Mouse (Mus musculus) MEL (cell line): ENCODE data around the gene A630010A05Rik. TPM values are rescaled to one million over a fixed set of nuclear protein-coding genes. Genes with fewer than 3 reads are reported as not detected.
A peak's percentile ranks its signal among the peaks of the same experiment; 100 is the strongest.
"Not testable (repeated sequence)": the region's sequence is repeated elsewhere in the genome, so short reads cannot be mapped to it uniquely, and the experiment has no call there.

Source experiments
- DNase-seq: peaks from one replicate; pipeline ENCODE4 v3.0.0; 2011; ENCODE audit warnings: low read depth, low spot score
- H3K27ac ChIP-seq: 2 replicates; pipeline ENCODE4 v1.5.1; 2012; ENCODE audit warnings: low read depth, mild to moderate bottlenecking, control low read depth, low read length, moderate library complexity; ENCODE audit not compliant: control insufficient read depth
- H3K27me3 ChIP-seq, 2 experiments: fragments of 150-350 bp in 1 of 2; sonication (generic) in 1 of 2; 2 replicates each; pipeline ENCODE4 v1.6.1; 2012; ENCODE audit warnings: low read length in 2 of 2, mild to moderate bottlenecking in 2 of 2, improper control_type of control experiment in 1 of 2, moderate library complexity in 1 of 2; ENCODE audit not compliant: insufficient read depth in 2 of 2, control insufficient read depth in 1 of 2
- H3K36me3 ChIP-seq, 2 experiments: 2 replicates each; pipeline ENCODE4 v1.6.1; 2012 to 2014; ENCODE audit warnings: low read length in 2 of 2, improper control_type of control experiment in 1 of 2, inconsistent platforms in 1 of 2, mild to moderate bottlenecking in 1 of 2; ENCODE audit not compliant: insufficient read depth in 2 of 2, control insufficient read depth in 1 of 2
- H3K4me1 ChIP-seq, 2 experiments: fragments of 150-350 bp in 1 of 2; sonication (generic) in 1 of 2; 2 replicates each; pipeline ENCODE4 v1.6.1; 2012; ENCODE audit warnings: low read length in 2 of 2, improper control_type of control experiment in 1 of 2, mild to moderate bottlenecking in 1 of 2; ENCODE audit not compliant: insufficient read depth in 2 of 2, control insufficient read depth in 1 of 2
- H3K4me3 ChIP-seq, 2 experiments: fragments of 150-350 bp in 1 of 2; sonication (generic) in 1 of 2; 2 replicates each; pipeline ENCODE4 v1.5.1; 2012; ENCODE audit warnings: low read depth in 2 of 2, low read length in 2 of 2, mild to moderate bottlenecking in 2 of 2, moderate library complexity in 2 of 2, control low read depth in 1 of 2, improper control_type of control experiment in 1 of 2; ENCODE audit not compliant: control insufficient read depth in 1 of 2, insufficient read depth in 1 of 2
- H3K79me2 ChIP-seq: 2 replicates; pipeline ENCODE4 v1.6.1; 2012; ENCODE audit warnings: mild to moderate bottlenecking, low read length, moderate library complexity; ENCODE audit not compliant: control insufficient read depth, poor library complexity, insufficient read depth
- H3K9ac ChIP-seq: 2 replicates; pipeline ENCODE4 v1.6.1; 2012; ENCODE audit warnings: low read depth, mild to moderate bottlenecking, control low read depth, low read length, moderate library complexity; ENCODE audit not compliant: control insufficient read depth, poor library complexity, severe bottlenecking
- H3K9me3 ChIP-seq: fragments of 150-350 bp; sonication (generic); replicated peaks from 2 replicates; pipeline ENCODE4 v1.6.1; 2012; ENCODE audit warnings: mild to moderate bottlenecking, low read length, improper control_type of control experiment, moderate library complexity; ENCODE audit not compliant: insufficient read depth
- ELF1 ChIP-seq: IDR thresholded peaks from 2 replicates; pipeline ENCODE4 v1.6.1; 2014; ENCODE audit warnings: low read depth, mild to moderate bottlenecking, inconsistent platforms, low read length, improper control_type of control experiment, moderate library complexity
- EP300 ChIP-seq, 2 experiments: IDR thresholded peaks; 2 replicates each; pipeline ENCODE4 v1.6.1; 2011; ENCODE audit warnings: improper control_type of control experiment in 2 of 2, low read length in 2 of 2, low read depth in 1 of 2, mild to moderate bottlenecking in 1 of 2
- HCFC1 ChIP-seq: IDR thresholded peaks from 2 replicates; pipeline ENCODE4 v1.6.1; 2012; ENCODE audit warnings: low read depth, mild to moderate bottlenecking, inconsistent platforms, low read length, improper control_type of control experiment, moderate library complexity
- JUND ChIP-seq: IDR thresholded peaks from 2 replicates; pipeline ENCODE4 v1.6.1; 2011; ENCODE audit warnings: low read depth, mild to moderate bottlenecking, improper control_type of control experiment, low read length
- TBP ChIP-seq: IDR thresholded peaks from 2 replicates; pipeline ENCODE4 v1.8.0; 2011; ENCODE audit warnings: low read depth, low read length, improper control_type of control experiment
- UBTF ChIP-seq: IDR thresholded peaks from 2 replicates; pipeline ENCODE4 v1.6.1; 2012; ENCODE audit warnings: low read depth, mild to moderate bottlenecking, inconsistent platforms, low read length, improper control_type of control experiment, moderate library complexity, borderline replicate concordance; ENCODE audit not compliant: insufficient read depth
- ZNF384 ChIP-seq: IDR thresholded peaks from 2 replicates; pipeline ENCODE4 v1.6.1; 2012; ENCODE audit warnings: low read depth, mild to moderate bottlenecking, inconsistent platforms, low read length, improper control_type of control experiment
- polyA plus RNA-seq, 2 experiments: library from polyadenylated mRNA; stranded (reverse) in 1 of 2; unstranded in 1 of 2; fragments of >175 nt in 1 of 2; fragments of >200 nt in 1 of 2; gene quantifications; 2 replicates each; pipeline versions ENCODE4 v1.2.1 to v1.2.4; 2012; ENCODE audit warnings: low replicate concordance in 2 of 2, low read depth in 1 of 2; ENCODE audit not compliant: insufficient read length in 2 of 2, insufficient read depth in 1 of 2, missing spikeins in 1 of 2
- total RNA-seq: library from RNA; depleted of rRNA; stranded (reverse); fragments of 300-350 nt; gene quantifications from 2 replicates; pipeline ENCODE4 v1.2.3, GENCODE M21; 2012; rRNA removed

Gene A630010A05Rik
- total RNA-seq, result not detected in 2 replicates
- polyA plus RNA-seq, result not detected

GRCm38 (mm10) chr16:14562017-14562416 lies at the start of gene A630010A05Rik:
A630010A05Rik (plus strand) TSS chr16:14562317.
- Histone ChIP-seq H3K79me2 (no peaks in the 10 kb centered on the region), H3K36me3 (no peaks in the 10 kb centered on the region), H3K4me1 (no peaks in the 10 kb centered on the region), H3K9ac (no peak within 1 kb of the TSS), H3K27ac (no peak within 1 kb of the TSS), H3K27me3 (no peaks in the 10 kb centered on the region), H3K9me3 (no peaks in the 10 kb centered on the region), H3K4me3 (no peak within 1 kb of the TSS)
- TF ChIP-seq JUND (no peak), UBTF (no peak), ZNF384 (no peak), HCFC1 (no peak), EP300 (IDR thresholded peaks at IDR 0.05; ENCODE audit: low read depth in 1 of 2, low read length in 2 of 2) (no peak)
- DNase-seq, result no peak

GRCm38 (mm10) chr16:14535766-14536165 lies 26.4 kb upstream of the A630010A05Rik start:
- Histone ChIP-seq H3K9ac (no peak overlapping the region), H3K4me3 (no peak overlapping the region), H3K9me3 (no peaks in the 10 kb centered on the region), H3K27me3 (no peaks in the 10 kb centered on the region; a peak in 1 of 4 replicates), H3K79me2 (no peaks in the 10 kb centered on the region), H3K27ac (no peak overlapping the region), H3K36me3 (peaks cover 0 to 2% of the 10 kb centered on the region in 2 experiments; a peak in 2 of 4 replicates), H3K4me1 (no peaks in the 10 kb centered on the region; a peak in 1 of 4 replicates)
- TF ChIP-seq ELF1, result peak; percentile 32; the same call in 1 of the 2 replicates
- TF ChIP-seq TBP, result no peak
- TF ChIP-seq EP300 (IDR thresholded peaks at IDR 0.05; ENCODE audit: low read depth in 1 of 2, low read length in 2 of 2), result peak in 1 of 2 experiments; percentile 60; a peak in 2 of 4 replicates
- peak; percentile 66 for DNase-seq

- not testable (repeated sequence) for DNase-seq, H3K4me3 ChIP-seq, H3K27me3 ChIP-seq
Observed at GRCm38 (mm10) chr16:14557191-14557590, 4.9 kb upstream of the A630010A05Rik start.

More at GRCm38 (mm10) chr16:14557191-14557590, 4.9 kb upstream of the A630010A05Rik start:
- not testable (repeated sequence) for H3K4me1 ChIP-seq, H3K79me2 ChIP-seq, H3K9ac ChIP-seq, H3K9me3 ChIP-seq, H3K27ac ChIP-seq, H3K36me3 ChIP-seq

Other genes with a start within 250 kb of the A630010A05Rik start
- gene Fopnl, start 244.9 kb upstream of the A630010A05Rik start, total RNA-seq, result 40.3 and 44.8 TPM in 2 replicates
- gene Fopnl, start 244.9 kb upstream of the A630010A05Rik start, polyA plus RNA-seq, result 10 to 100 TPM in 1 of 2 experiments, not detected in 1; 46.9 TPM
- gene Abcc1, start 200.8 kb upstream of the A630010A05Rik start, total RNA-seq, result 30.9 and 31.5 TPM in 2 replicates
- 10 to 100 TPM; 34.2 to 39.8 TPM for gene Abcc1, start 200.8 kb upstream of the A630010A05Rik start, polyA plus RNA-seq